In the genomic region with DNA sequence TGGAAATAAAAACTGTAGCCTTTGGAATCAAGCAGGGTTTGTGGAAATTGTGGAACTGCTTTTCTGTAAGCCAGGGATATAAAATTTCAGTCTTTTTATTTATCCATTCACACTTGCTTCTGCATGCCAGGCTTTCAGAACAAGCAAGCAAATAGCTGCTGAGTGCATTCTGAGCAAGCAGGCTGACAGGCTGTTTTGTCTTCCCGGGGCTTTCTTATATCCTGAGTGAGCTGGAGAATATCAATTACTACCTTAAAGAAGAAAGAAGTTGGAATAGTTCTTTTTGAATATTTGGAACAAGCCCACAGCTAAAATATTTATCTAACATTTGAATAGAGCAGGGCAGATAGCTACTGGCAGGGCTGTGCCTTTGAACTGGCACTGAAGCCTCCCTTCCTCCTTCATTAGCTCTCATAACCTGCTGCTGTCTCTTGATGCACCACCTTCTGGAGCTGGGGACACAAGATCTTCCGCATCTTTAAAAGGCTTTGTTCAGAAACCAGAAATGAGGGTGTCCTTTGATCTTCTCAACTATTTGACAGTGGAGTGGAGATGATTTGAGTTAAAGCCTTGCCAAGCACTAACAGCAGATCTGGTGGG, we compare ENCODE assay signal across 24 mouse cellular contexts. TPM values are rescaled to one million over a fixed set of nuclear protein-coding genes. Genes with fewer than 3 reads are reported as not detected.
DNase-seq lines count a peak whose midpoint lies in the region; ATAC-seq and TF ChIP-seq lines count a peak whose summit lies in the region.
"Had no signal": no experiment of that assay in that cellular context is flagged by ENCODE, and none has a peak within 500 bp of the region (broad histone marks: within the 10 kb centered on the region; RNA-seq: fewer than 3 reads in every experiment).

No protein-coding gene starts in this region.

- no peak for TF ChIP-seq CTCF in left cerebral cortex, adult 2 months (IDR thresholded peaks at IDR 0.05)

- 40% methylated on average over 2 of the region's 2 CpGs for WGBS in forebrain, embryonic 12.5 days
- 67% methylated on average over 2 of the region's 2 CpGs for WGBS in forebrain, embryonic 11.5 days
- 31% methylated on average over 2 of the region's 2 CpGs for WGBS in forebrain, embryonic 15.5 days
- WGBS in midbrain, embryonic 15.5 days: 36% methylated on average over 2 of the region's 2 CpGs

- H3K4me1 ChIP-seq in forebrain, embryonic 12.5 days: peaks cover 24% of the 10 kb centered on the region
- H3K4me1 ChIP-seq in forebrain, embryonic 11.5 days (replicated peaks; ENCODE audit: control insufficient read depth, insufficient read depth, low read length): no peaks in the 10 kb centered on the region
- H3K4me1 ChIP-seq in forebrain, embryonic 15.5 days: peaks cover 13% of the 10 kb centered on the region
- peaks cover 28% of the 10 kb centered on the region for H3K4me1 ChIP-seq in midbrain, embryonic 15.5 days
- H3K4me1 ChIP-seq: stomach, embryonic 15.5 days had no signal

- no peak for DNase-seq in forebrain, embryonic 11.5 days (ENCODE audit: low spot score)
- no peak for DNase-seq in left cerebral cortex, adult 2 months (ENCODE audit: extremely low spot score in 1 of 2, low spot score in 2 of 2)
- DNase-seq in left cerebral cortex, postnatal 36 days (ENCODE audit: low spot score in 2 of 2): no peak
- DNase-seq in right cerebral cortex, postnatal 10 days (ENCODE audit: low spot score in 2 of 2): no peak
- no peak for DNase-seq in left cerebral cortex, adult 18-20 months (ENCODE audit: low spot score in 2 of 2)
- DNase-seq: adrenal gland, postnatal 10 days; cerebellum, adult 11-12 months; cerebellum, postnatal 14 days; gastrocnemius, postnatal 14 days; heart, adult 2 months; kidney, adult 11 months; lung, adult 18-20 months; lung, postnatal 14 days; right cerebral cortex, postnatal 25 days had no signal

- H3K4me3 ChIP-seq in forebrain, embryonic 12.5 days (replicated peaks): no peak overlapping the region
- H3K4me3 ChIP-seq in forebrain, embryonic 11.5 days (ENCODE audit: low read depth, low read length): no peak overlapping the region
- H3K4me3 ChIP-seq in left cerebral cortex, adult 2 months: no peak overlapping the region
- no peak overlapping the region for H3K4me3 ChIP-seq in forebrain, embryonic 15.5 days
- no peak overlapping the region for H3K4me3 ChIP-seq in midbrain, embryonic 15.5 days
- H3K4me3 ChIP-seq: heart, adult 2 months; heart, embryonic 15.5 days; megakaryocyte, embryonic 14.5 days; stomach, embryonic 15.5 days had no signal

- intact Hi-C loops in left cerebral cortex, adult 2 months (cut with DNase I): no loop called here
- intact Hi-C loops in left cerebral cortex, postnatal 36 days (cut with DNase I): no loop called here

- no peaks in the 10 kb centered on the region for H3K9me3 ChIP-seq in forebrain, embryonic 12.5 days
- H3K9me3 ChIP-seq in forebrain, embryonic 11.5 days (ENCODE audit: control insufficient read depth, low read length): no peaks in the 10 kb centered on the region
- no peaks in the 10 kb centered on the region for H3K9me3 ChIP-seq in forebrain, embryonic 15.5 days
- H3K9me3 ChIP-seq in midbrain, embryonic 15.5 days: no peaks in the 10 kb centered on the region
- H3K9me3 ChIP-seq: heart, embryonic 15.5 days; megakaryocyte, embryonic 14.5 days; stomach, embryonic 15.5 days had no signal

- H3K4me2 ChIP-seq in forebrain, embryonic 12.5 days: no peak overlapping the region
- no peak overlapping the region for H3K4me2 ChIP-seq in forebrain, embryonic 11.5 days (ENCODE audit: low read depth, low read length, severe bottlenecking)
- H3K4me2 ChIP-seq in forebrain, embryonic 15.5 days (replicated peaks): no peak overlapping the region
- H3K4me2 ChIP-seq in midbrain, embryonic 15.5 days: no peak overlapping the region
- H3K4me2 ChIP-seq: heart, embryonic 15.5 days; liver, embryonic 11.5 days; stomach, embryonic 15.5 days had no signal

- no peaks in the 10 kb centered on the region for H3K27me3 ChIP-seq in forebrain, embryonic 12.5 days
- no peaks in the 10 kb centered on the region for H3K27me3 ChIP-seq in forebrain, embryonic 11.5 days (ENCODE audit: control insufficient read depth, insufficient read depth, low read length)
- H3K27me3 ChIP-seq in forebrain, embryonic 15.5 days: no peaks in the 10 kb centered on the region
- no peaks in the 10 kb centered on the region for H3K27me3 ChIP-seq in midbrain, embryonic 15.5 days (replicated peaks)
- H3K27me3 ChIP-seq: heart, embryonic 15.5 days; megakaryocyte, embryonic 14.5 days; Patski; stomach, embryonic 15.5 days had no signal

- H3K9ac ChIP-seq in forebrain, embryonic 12.5 days: no peak overlapping the region
- no peak overlapping the region for H3K9ac ChIP-seq in forebrain, embryonic 11.5 days (ENCODE audit: low read length)
- no peak overlapping the region for H3K9ac ChIP-seq in forebrain, embryonic 15.5 days (replicated peaks)
- H3K9ac ChIP-seq in midbrain, embryonic 15.5 days: no peak overlapping the region
- H3K9ac ChIP-seq: heart, embryonic 15.5 days; stomach, embryonic 15.5 days had no signal

- ATAC-seq in forebrain, embryonic 12.5 days (ENCODE audit: low FRiP score): no peak
- ATAC-seq in forebrain, embryonic 11.5 days (replicated peaks; ENCODE audit: low FRiP score): no peak
- no peak for ATAC-seq in forebrain, embryonic 15.5 days (replicated peaks)
- ATAC-seq in midbrain, embryonic 15.5 days (replicated peaks): peak; percentile 72
- ATAC-seq: CD4-positive, CD25-positive, alpha-beta regulatory T cell, adult 4 months; Patski had no signal

- peaks cover 4% of the 10 kb centered on the region; the same call in 1 of the 2 replicates for H3K36me3 ChIP-seq in forebrain, embryonic 12.5 days (replicated peaks)
- H3K36me3 ChIP-seq in forebrain, embryonic 11.5 days (ENCODE audit: control insufficient read depth, insufficient read depth, low read length): no peaks in the 10 kb centered on the region
- no peaks in the 10 kb centered on the region for H3K36me3 ChIP-seq in forebrain, embryonic 15.5 days
- no peaks in the 10 kb centered on the region for H3K36me3 ChIP-seq in midbrain, embryonic 15.5 days (replicated peaks)
- H3K36me3 ChIP-seq: heart, embryonic 15.5 days; stomach, embryonic 15.5 days had no signal

- peak overlapping the region; percentile 43; the same call in 1 of the 2 replicates for H3K27ac ChIP-seq in forebrain, embryonic 12.5 days
- no peak overlapping the region for H3K27ac ChIP-seq in forebrain, embryonic 11.5 days (ENCODE audit: low read depth, low read length)
- peak overlapping the region; percentile 5; the same call in 1 of the 2 replicates for H3K27ac ChIP-seq in left cerebral cortex, adult 2 months
- peak overlapping the region; percentile 48 for H3K27ac ChIP-seq in forebrain, embryonic 15.5 days (replicated peaks)
- peak overlapping the region; percentile 55 for H3K27ac ChIP-seq in midbrain, embryonic 15.5 days
- H3K27ac ChIP-seq: heart, adult 2 months; heart, embryonic 15.5 days; kidney, postnatal 0 days had no signal

RNA-seq across cellular contexts. Expression of gene Nup93, which starts 35.6 kb away (rescaled TPM):
- polyA plus RNA-seq in forebrain, embryonic 12.5 days (2016; fragmentation: Nextera tagmentation; extraction: Ambion mirVana): 110 and 121 TPM in 2 replicates
- polyA plus RNA-seq in forebrain, embryonic 11.5 days (2014; fragmentation: Nextera tagmentation; extraction: Ambion mirVana): 135 and 143 TPM in 2 replicates
- 10 to 100 TPM; 48.7 to 51.4 TPM for total RNA-seq in left cerebral cortex, adult 2 months (2021)
- 10 to 100 TPM; 37.2 to 64.5 TPM for total RNA-seq in left cerebral cortex, postnatal 36 days (2021)
- 63.0 and 66.3 TPM in 2 replicates for polyA plus RNA-seq in forebrain, embryonic 15.5 days (2015; fragmentation: Nextera tagmentation; extraction: Ambion mirVana)
- polyA plus RNA-seq in midbrain, embryonic 15.5 days (2015; fragmentation: Nextera tagmentation; extraction: Ambion mirVana): 61.1 and 63.4 TPM in 2 replicates
- 10 to 100 TPM; 40.5 to 46.5 TPM for total RNA-seq in left cerebral cortex, adult 18-20 months (2021)
